Mouse (Mus musculus) layer of hippocampus, adult 2 months (tissue): ENCODE data around the gene Repin1. TPM values are rescaled to one million over a fixed set of nuclear protein-coding genes. Genes with fewer than 3 reads are reported as not detected.

Source experiments
- DNase-seq, 2 experiments: peaks; one replicate each; pipeline ENCODE4 v3.0.0; 2022; ENCODE audit warnings: low spot score in 2 of 2
- H3K27ac ChIP-seq: fragments of 200-600 bp; 2 replicates; pipeline ENCODE4 v1.8.1; 2022
- H3K4me3 ChIP-seq: fragments of 200-600 bp; 2 replicates; pipeline ENCODE4 v1.8.1; 2022; ENCODE audit warnings: mild to moderate bottlenecking
- CTCF ChIP-seq: fragments of 200-600 bp; conservative IDR thresholded peaks from 2 replicates; pipeline ENCODE4 v1.8.1; 2022; ENCODE audit warnings: antibody characterized with exemption, mild to moderate bottlenecking, moderate library complexity
- total RNA-seq, 2 experiments: library from RNA; stranded (reverse); gene quantifications; 2 replicates each; pipeline ENCODE4 v1.2.3; 2021

The Repin1 gene
- total RNA-seq, 2 experiments from 2014 or later: 48.6 to 53.1 TPM

DNA sequence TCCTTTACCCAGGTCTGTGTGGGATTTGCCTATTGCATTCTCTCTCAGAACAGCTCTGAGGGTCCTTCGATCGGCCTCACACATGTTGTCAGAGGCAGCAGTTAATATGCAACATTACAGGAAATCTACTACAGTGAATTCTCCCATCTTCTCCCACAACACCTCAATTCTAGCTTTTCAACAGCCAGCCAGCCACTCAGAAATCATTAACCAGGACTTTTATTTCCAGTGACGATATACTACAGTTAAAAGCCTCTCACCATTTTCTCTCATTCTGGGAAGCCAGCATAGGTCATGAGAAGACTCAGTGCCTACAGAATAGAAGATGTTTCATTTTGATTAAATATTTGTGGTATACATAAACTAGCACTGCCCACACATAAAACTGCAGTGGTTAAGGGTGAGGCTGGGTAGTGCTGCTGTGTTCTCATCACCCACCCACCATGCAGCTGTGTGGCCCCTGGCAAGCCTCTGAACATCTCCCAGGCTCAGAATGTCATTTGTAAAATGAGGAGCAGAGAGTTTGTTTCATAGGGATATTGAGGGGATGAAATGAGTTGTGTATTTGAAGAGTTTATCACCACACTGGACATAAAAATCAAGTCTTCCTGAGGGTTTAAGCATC lies 2.4 kb upstream of the Repin1 start:
- Histone ChIP-seq H3K27ac (no peak overlapping the region), H3K4me3 (no peak overlapping the region)
- no peak for TF ChIP-seq CTCF
- no peak for DNase-seq

- Histone ChIP-seq H3K27ac (no peak overlapping the region), H3K4me3 (no peak overlapping the region)
- TF ChIP-seq CTCF: no peak
- no peak for DNase-seq
Measured at GRCm38 (mm10) chr6:48591871-48592270, 1.8 kb upstream of the Repin1 start.

- peak in 1 of 2 experiments; percentile 39 for DNase-seq
- TF ChIP-seq CTCF: no peak
- H3K27ac ChIP-seq: peak overlapping the region; percentile 99
- H3K4me3 ChIP-seq: peak overlapping the region; percentile 87
Measured at GRCm38 (mm10) chr6:48594043-48594738, 508 bp downstream of the Repin1 start.

- DNase-seq: no peak
- peak overlapping the region; percentile 99 for H3K27ac ChIP-seq
- H3K4me3 ChIP-seq: peak overlapping the region; percentile 87
- TF ChIP-seq CTCF: no peak
Measured at GRCm38 (mm10) chr6:48595278-48595677, 1.6 kb downstream of the Repin1 start.

GRCm38 (mm10) chr6:48596545-48597232 lies 3.0 kb downstream of the Repin1 start:
- H3K4me3 ChIP-seq: no peak overlapping the region

GRCm38 (mm10) chr6:48597233-48597625 lies 3.5 kb downstream of the Repin1 start:
- no peak for TF ChIP-seq CTCF
- no peak for DNase-seq
- no peak overlapping the region for H3K27ac ChIP-seq
- no peak overlapping the region for H3K4me3 ChIP-seq

More at GRCm38 (mm10) chr6:48596545-48597232, 3.0 kb downstream of the Repin1 start:
- H3K27ac ChIP-seq: no peak overlapping the region
- no peak for DNase-seq
- no peak for TF ChIP-seq CTCF

DNA sequence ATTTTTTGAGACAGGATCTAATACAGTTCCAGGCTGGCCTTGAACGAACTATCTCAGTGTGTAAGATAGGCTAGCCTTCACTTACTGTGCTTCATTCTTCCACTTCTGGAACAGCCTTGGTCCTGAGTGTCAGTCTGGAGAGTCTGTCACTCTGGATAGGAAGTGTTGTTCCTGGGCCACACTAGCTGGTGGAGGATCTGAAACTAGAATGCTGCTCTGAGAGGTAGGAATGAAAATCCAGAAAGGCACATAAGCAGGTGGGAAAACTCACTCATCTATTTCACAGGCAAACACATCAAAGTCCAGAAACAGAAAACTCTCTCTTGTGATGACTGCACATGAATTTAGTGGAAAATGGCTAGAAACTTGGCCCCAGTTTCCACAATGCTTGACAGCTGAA lies 6.9 kb downstream of the Repin1 start:
- H3K27ac ChIP-seq: peak overlapping the region; percentile 97
- DNase-seq: no peak
- H3K4me3 ChIP-seq: no peak overlapping the region
- no peak for TF ChIP-seq CTCF

DNA sequence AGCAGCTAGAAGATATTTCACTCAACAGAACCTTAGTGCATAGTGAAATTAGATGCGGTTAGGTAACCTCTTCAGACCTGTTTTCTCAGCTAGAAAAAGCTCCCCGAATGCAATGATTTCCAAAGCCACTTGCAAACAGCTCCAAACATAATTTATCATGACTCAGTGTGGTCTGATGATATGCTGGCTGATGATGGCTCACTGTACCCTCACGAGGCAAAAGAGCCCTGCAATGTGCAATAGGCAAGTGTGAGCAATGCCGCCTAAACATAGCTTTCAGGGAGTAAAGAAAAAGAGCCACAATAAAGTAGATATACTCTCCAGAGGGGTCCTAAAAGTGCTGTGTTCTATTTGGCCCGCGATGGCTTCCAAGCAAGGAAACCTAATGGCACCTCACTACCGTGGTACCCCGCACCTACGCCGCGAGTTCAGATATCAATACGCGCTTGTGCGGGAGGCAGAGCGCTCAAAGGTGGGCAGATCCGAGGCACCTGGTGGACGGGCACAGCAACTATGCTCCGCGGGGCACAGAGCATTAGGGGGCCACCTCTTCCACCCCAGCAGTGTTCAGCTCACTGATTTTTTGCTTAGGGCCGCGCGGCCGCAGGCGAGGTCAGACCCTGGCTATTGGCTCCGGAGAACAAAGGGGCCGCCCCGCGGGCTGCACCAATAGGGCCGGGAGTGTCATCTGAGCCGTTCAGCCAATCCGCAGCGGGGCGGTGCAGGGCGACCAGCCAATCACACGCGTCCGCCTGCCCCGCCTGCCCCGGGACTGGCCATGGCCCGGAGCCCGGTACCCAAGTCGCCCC lies 7.8 kb downstream of the Repin1 start, which contains the start of gene Zfp775:
Zfp775 (plus strand) TSS at position 793 of the 809 bp plus-strand sequence.
- DNase-seq: peak; percentile 93 to 95
- peak; percentile 37 for TF ChIP-seq CTCF
- Histone ChIP-seq H3K4me3 (peak within 1 kb of the TSS; percentile 89), H3K27ac (peak within 1 kb of the TSS; percentile 97)

- Histone ChIP-seq H3K4me3 (peak overlapping the region; percentile 89), H3K27ac (peak overlapping the region; percentile 97)
- TF ChIP-seq CTCF: no peak
- peak; percentile 27 to 54 for DNase-seq
Measured at GRCm38 (mm10) chr6:48602080-48602741, 8.5 kb downstream of the Repin1 start.

- H3K27ac ChIP-seq: no peak overlapping the region
- no peak overlapping the region for H3K4me3 ChIP-seq
- DNase-seq: no peak
- no peak for TF ChIP-seq CTCF
Measured at GRCm38 (mm10) chr6:48608124-48608523, 14.4 kb downstream of the Repin1 start.

DNA sequence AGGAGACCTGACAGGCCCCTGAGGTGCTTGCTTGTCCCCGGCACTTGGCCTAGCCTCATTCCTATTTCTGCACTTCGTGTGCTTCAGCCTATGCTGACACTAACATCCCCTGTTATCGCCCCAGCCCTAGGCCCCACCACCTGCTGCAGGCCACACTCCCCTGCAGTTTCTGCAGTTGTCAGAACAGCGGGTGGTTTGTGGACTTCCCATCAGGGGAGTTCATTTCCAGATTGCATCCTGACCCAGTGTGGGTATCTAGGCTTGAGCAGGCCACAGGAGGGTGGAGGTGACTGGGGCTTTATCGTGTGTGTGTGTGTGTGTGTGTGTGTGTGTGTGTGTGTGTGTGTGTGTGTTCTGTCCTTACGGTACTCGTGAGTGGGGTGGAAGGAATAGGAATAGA lies 15.8 kb downstream of the Repin1 start:
- Histone ChIP-seq H3K4me3 (no peak overlapping the region), H3K27ac (no peak overlapping the region)
- no peak for TF ChIP-seq CTCF
- no peak for DNase-seq

DNA sequence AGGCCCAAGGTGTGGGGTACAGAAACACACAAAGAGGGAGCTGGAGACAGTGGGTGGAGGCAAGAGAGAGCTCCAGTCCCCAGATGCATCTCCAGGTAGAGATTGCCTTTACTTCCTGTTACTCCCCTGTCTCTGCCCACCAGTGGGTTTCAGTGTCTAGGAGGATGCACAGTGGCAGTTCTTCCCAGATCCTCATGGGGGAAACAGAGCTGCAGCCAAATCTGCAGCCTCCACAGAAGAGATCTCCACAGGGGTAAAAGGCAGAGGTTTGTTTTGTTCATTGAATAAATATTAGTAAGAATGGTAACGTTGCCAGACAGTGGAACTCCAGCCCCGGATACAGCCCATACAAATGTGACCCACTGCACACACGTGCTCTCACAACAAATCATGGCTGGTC lies 17.0 kb downstream of the Repin1 start:
- TF ChIP-seq CTCF: peak; percentile 57
- no peak for DNase-seq
- no peak overlapping the region for H3K4me3 ChIP-seq
- H3K27ac ChIP-seq: no peak overlapping the region
